Mouse (Mus musculus) limb, embryonic 15.5 days (tissue): ENCODE results near the gene Nrg3. TPM values are rescaled to one million over a fixed set of nuclear protein-coding genes. Genes with fewer than 3 reads are reported as not detected.
A peak's percentile ranks its signal among the peaks of the same experiment; 100 is the strongest.

Experiments used
- ATAC-seq: fragments of 200-750 bp; cut with Nextera tagmentation; 2 replicates; pipeline ENCODE4 v1.8.0; 2017; ENCODE audit warnings: low read depth, moderate TSS enrichment; ENCODE audit not compliant: insufficient number of reproducible peaks, low FRiP score, low TSS enrichment
- H3K27ac ChIP-seq: fragments of 300-500 bp; sonication (generic); 2 replicates; pipeline ENCODE4 v1.5.1; 2015; ENCODE audit warnings: moderate library complexity, mild to moderate bottlenecking, inconsistent platforms
- H3K27me3 ChIP-seq: fragments of 300-500 bp; sonication (generic); 2 replicates; pipeline ENCODE4 v1.6.1; 2015; ENCODE audit warnings: inconsistent platforms
- H3K36me3 ChIP-seq: fragments of 300-500 bp; sonication (generic); 2 replicates; pipeline ENCODE4 v1.6.1; 2015; ENCODE audit warnings: inconsistent platforms
- H3K4me1 ChIP-seq: fragments of 300-500 bp; sonication (generic); 2 replicates; pipeline ENCODE4 v1.6.1; 2015; ENCODE audit warnings: inconsistent platforms
- H3K4me2 ChIP-seq: fragments of 300-500 bp; sonication (generic); 2 replicates; pipeline ENCODE4 v1.6.1; 2015; ENCODE audit warnings: mild to moderate bottlenecking, inconsistent platforms
- H3K4me3 ChIP-seq: fragments of 300-500 bp; sonication (generic); 2 replicates; pipeline ENCODE4 v1.5.1; 2015; ENCODE audit warnings: mild to moderate bottlenecking, inconsistent platforms
- H3K9ac ChIP-seq: fragments of 300-500 bp; sonication (generic); 2 replicates; pipeline ENCODE4 v1.6.1; 2015; ENCODE audit warnings: inconsistent platforms
- H3K9me3 ChIP-seq: fragments of 300-500 bp; sonication (generic); 2 replicates; pipeline ENCODE4 v1.6.1; 2016; ENCODE audit warnings: inconsistent platforms
- WGBS: fragments of 180-500 bp; shearing (Covaris S2); methylation state at CpG from one replicate; pipeline ENCODE4 v1.1.7; 2015; 5-methylcytosine and 5-hydroxymethylcytosine counted together
- polyA plus RNA-seq: library from polyadenylated mRNA; unstranded; fragments of >200 nt; fragmentation: Nextera tagmentation; extraction: Ambion mirVana; gene quantifications from 2 replicates; pipeline ENCODE4 v1.2.1, GENCODE M21; 2015

The Nrg3 gene
- polyA plus RNA-seq, 1 experiment from 2014 or later, result 0.05 TPM

DNA sequence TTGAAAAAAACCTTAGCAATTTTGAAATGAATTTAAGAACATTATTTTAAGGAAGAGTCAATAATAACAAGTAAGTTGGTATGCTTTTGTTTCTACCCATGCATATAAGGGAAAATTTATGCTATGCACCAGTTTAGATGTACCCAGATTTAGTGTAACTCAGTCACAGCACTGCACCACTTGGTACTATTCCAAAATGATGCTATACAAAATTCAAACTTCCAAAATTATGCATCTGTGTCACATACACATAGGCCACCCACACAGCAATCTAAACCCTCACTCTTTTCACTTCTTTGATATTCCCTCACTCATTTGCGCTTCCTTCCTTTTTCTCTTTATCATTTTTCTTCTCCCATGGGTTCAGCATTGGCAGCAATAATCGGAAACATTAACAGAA lies 116.6 kb downstream of the Nrg3 start:
- no peaks in the 10 kb centered on the region for H3K36me3 ChIP-seq
- ATAC-seq, result no peak

DNA sequence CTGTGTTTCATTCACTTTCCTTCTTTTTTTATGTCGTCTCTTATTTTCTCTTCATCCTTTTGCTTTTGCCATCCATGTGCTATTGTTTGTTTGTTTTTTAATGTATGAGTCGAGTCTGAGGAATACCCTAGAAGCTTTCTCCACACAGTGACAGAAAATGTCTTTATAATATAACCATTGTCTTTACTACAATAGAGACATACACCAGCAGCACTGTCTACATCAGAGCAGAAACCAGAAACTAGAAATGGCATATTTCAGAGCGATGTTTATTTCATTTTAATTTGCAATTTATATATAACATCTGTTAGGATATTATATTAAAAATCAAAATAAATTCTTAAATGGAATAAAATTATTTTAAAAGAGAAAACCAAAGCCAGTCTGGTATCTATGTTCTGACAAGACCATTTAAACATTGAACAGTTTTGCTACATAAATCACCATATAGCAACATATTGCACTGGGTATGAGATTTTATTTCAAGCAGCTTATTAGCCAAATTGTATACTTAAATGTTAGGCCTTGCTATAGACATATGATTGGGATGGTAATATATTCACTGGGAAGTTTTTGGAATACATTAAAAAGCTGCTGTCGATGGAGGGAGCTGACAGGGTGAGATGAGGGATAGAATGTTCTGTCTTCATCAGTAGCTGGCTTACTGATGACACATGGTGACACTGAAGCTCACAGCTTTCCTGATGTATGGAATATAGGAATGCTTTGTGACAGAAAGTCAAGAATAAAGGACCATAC lies 120.7 kb downstream of the Nrg3 start:
- 78% methylated on average over 4 of the region's 4 CpGs for WGBS

More for the DNA sequence above, 116.6 kb downstream of the Nrg3 start:
- H3K4me2 ChIP-seq, result no peak overlapping the region
- no peak overlapping the region for H3K4me3 ChIP-seq
- no peak overlapping the region for H3K9ac ChIP-seq
- no peaks in the 10 kb centered on the region for H3K4me1 ChIP-seq
- no peak overlapping the region for H3K27ac ChIP-seq
- H3K27me3 ChIP-seq, result no peaks in the 10 kb centered on the region
- no peaks in the 10 kb centered on the region for H3K9me3 ChIP-seq
- WGBS, result 81% methylated on average over 2 of the region's 2 CpGs

GRCm38 (mm10) chr14:39317424-39318110 lies 155.3 kb downstream of the Nrg3 start:
- Histone ChIP-seq H3K36me3 (no peaks in the 10 kb centered on the region), H3K27me3 (no peaks in the 10 kb centered on the region), H3K27ac (no peak overlapping the region), H3K4me3 (no peak overlapping the region), H3K4me2 (no peak overlapping the region), H3K9ac (no peak overlapping the region), H3K4me1 (no peaks in the 10 kb centered on the region), H3K9me3 (no peaks in the 10 kb centered on the region)
- 68% methylated on average over 4 of the region's 4 CpGs for WGBS
- no peak for ATAC-seq

More for the DNA sequence above, 120.7 kb downstream of the Nrg3 start:
- Histone ChIP-seq H3K36me3 (no peaks in the 10 kb centered on the region), H3K9ac (no peak overlapping the region), H3K4me2 (no peak overlapping the region), H3K27ac (no peak overlapping the region), H3K4me1 (no peaks in the 10 kb centered on the region), H3K4me3 (no peak overlapping the region), H3K9me3 (no peaks in the 10 kb centered on the region), H3K27me3 (no peaks in the 10 kb centered on the region)
- ATAC-seq, result no peak

DNA sequence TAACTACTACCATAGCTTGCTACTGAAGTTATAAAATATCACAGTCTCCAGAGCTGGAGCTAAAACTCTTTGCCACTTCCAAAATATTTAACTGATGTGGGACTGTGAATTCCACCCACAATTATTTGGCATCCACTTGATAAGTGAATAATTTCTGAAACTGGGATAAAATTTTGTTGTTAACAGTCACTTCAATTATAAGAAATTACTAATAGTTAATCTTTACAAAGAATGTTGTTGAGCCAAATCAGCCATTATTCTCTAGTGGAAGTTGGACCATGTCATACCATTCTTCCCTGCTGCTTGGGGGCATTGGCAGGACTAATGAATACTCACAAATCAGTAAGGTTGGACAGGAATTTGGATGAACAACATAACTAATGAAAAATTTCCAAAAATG lies 158.8 kb downstream of the Nrg3 start:
- Histone ChIP-seq H3K36me3 (no peaks in the 10 kb centered on the region), H3K9ac (no peak overlapping the region), H3K27me3 (no peaks in the 10 kb centered on the region), H3K4me3 (no peak overlapping the region), H3K27ac (no peak overlapping the region), H3K4me2 (no peak overlapping the region), H3K4me1 (no peaks in the 10 kb centered on the region), H3K9me3 (no peaks in the 10 kb centered on the region)
- ATAC-seq, result no peak

DNA sequence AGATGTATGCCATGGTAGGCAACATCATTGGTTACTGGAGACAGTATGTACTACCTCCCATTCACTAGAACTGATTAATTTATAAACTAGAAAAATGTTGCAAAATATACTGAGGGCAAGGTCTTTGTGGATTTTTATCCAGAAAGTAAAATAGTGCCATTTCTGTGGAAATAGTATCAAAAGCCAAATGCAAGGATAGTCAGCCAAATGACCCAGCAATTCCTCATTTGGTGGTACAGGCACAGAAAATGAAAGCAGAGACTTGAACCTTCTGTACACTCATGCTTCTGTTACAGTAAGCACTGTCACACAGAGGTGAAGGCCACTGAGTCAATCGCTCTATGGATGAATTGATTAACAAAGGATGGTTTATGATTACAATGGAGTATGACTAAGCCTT lies 207.8 kb downstream of the Nrg3 start:
- Histone ChIP-seq H3K4me2 (no peak overlapping the region), H3K36me3 (no peaks in the 10 kb centered on the region), H3K4me3 (no peak overlapping the region), H3K4me1 (no peaks in the 10 kb centered on the region), H3K27ac (no peak overlapping the region), H3K27me3 (no peaks in the 10 kb centered on the region), H3K9ac (no peak overlapping the region), H3K9me3 (no peaks in the 10 kb centered on the region)
- WGBS, result 88% methylated on average over 1 of the region's 1 CpGs
- no peak for ATAC-seq

DNA sequence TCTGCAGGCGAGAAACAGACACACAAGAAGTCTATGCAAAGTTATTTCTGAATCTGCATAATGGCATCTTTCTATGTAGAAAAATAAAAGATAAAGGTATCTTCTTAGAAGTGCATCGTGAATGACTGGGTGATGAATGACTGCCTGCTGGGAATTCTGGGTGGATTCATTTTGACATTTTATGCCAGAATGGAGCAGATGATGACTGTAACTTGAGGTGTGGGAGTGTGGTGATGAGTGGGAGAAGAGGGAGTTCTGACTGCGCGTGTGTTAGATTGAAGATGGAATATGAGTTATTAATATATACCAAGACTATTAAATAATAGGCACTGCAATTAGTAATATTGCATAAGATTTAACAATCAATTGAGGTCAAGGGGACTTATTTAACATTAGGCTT lies 208.5 kb downstream of the Nrg3 start:
- Histone ChIP-seq H3K4me3 (no peak overlapping the region), H3K36me3 (no peaks in the 10 kb centered on the region), H3K27me3 (no peaks in the 10 kb centered on the region), H3K4me1 (no peaks in the 10 kb centered on the region), H3K27ac (no peak overlapping the region), H3K4me2 (no peak overlapping the region), H3K9me3 (no peaks in the 10 kb centered on the region), H3K9ac (no peak overlapping the region)
- ATAC-seq, result no peak
- WGBS, result 88% methylated on average over 4 of the region's 4 CpGs

- no peaks in the 10 kb centered on the region for H3K36me3 ChIP-seq
- H3K4me1 ChIP-seq, result no peaks in the 10 kb centered on the region
- H3K27me3 ChIP-seq, result no peaks in the 10 kb centered on the region
- H3K27ac ChIP-seq, result no peak overlapping the region
- no peaks in the 10 kb centered on the region for H3K9me3 ChIP-seq
- no peak overlapping the region for H3K4me3 ChIP-seq
- no peak for ATAC-seq
- H3K4me2 ChIP-seq, result no peak overlapping the region
- H3K9ac ChIP-seq, result no peak overlapping the region
- WGBS, result 75% methylated on average over 1 of the region's 1 CpGs
Observed at GRCm38 (mm10) chr14:39261016-39261415, 211.9 kb downstream of the Nrg3 start.

DNA sequence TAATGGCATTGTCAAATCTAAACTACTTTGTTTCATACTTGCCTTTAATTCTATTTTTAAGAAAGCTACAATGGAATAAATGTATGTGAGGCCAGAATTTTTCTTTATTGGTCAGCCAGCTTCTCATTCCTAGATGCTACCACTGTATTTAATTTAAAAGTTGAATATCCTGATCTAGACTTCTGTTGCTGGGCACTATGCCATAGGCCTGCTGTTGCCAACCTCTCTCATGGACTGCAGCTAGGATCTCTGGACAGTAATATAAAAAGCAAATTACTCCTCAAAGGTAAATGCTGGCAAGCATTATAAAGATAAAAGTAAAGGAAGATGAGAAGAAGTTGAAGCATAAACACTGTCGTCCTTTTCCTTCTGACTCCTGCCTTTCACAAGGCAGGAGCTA lies 217.5 kb downstream of the Nrg3 start:
- Histone ChIP-seq H3K4me3 (no peak overlapping the region), H3K4me1 (no peaks in the 10 kb centered on the region), H3K27me3 (no peaks in the 10 kb centered on the region), H3K27ac (no peak overlapping the region), H3K4me2 (no peak overlapping the region), H3K9ac (no peak overlapping the region), H3K36me3 (no peaks in the 10 kb centered on the region), H3K9me3 (no peaks in the 10 kb centered on the region)
- 47% methylated on average over 1 of the region's 1 CpGs for WGBS
- no peak for ATAC-seq

- 67% methylated on average over 2 of the region's 2 CpGs for WGBS
- no peak for ATAC-seq
Observed at GRCm38 (mm10) chr14:39240267-39240666, 232.6 kb downstream of the Nrg3 start.

DNA sequence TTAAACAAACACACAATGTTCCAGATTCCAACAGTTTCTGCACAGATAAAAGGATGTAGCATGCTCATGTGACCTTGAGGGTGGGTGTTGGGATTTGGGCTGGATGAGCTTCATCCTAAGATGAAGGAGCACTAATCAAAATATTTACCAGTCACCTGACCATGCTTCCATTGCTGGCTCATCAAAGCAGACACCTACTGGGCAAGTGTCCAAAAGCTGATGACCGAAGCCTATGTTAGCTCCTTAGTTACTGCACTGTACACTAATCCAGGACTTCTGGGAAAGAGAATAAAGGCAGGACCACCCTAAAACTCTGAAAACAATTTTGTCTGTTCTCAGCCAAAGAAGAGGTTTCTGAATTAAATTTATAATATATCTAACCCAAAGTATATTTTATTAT lies 261.4 kb downstream of the Nrg3 start:
- H3K27ac ChIP-seq, result no peak overlapping the region
- no peaks in the 10 kb centered on the region for H3K36me3 ChIP-seq
- H3K27me3 ChIP-seq, result no peaks in the 10 kb centered on the region
- H3K9ac ChIP-seq, result no peak overlapping the region
- H3K4me2 ChIP-seq, result no peak overlapping the region
- no peak for ATAC-seq
- no peaks in the 10 kb centered on the region for H3K9me3 ChIP-seq
- no peak overlapping the region for H3K4me3 ChIP-seq
- 78% methylated on average over 1 of the region's 1 CpGs for WGBS
- no peaks in the 10 kb centered on the region for H3K4me1 ChIP-seq

More at GRCm38 (mm10) chr14:39240267-39240666, 232.6 kb downstream of the Nrg3 start:
- no peak overlapping the region for H3K4me3 ChIP-seq
- H3K27me3 ChIP-seq, result no peaks in the 10 kb centered on the region
- no peaks in the 10 kb centered on the region for H3K4me1 ChIP-seq
- H3K4me2 ChIP-seq, result no peak overlapping the region
- H3K36me3 ChIP-seq, result no peaks in the 10 kb centered on the region
- no peak overlapping the region for H3K9ac ChIP-seq
- no peaks in the 10 kb centered on the region for H3K9me3 ChIP-seq
- no peak overlapping the region for H3K27ac ChIP-seq

DNA sequence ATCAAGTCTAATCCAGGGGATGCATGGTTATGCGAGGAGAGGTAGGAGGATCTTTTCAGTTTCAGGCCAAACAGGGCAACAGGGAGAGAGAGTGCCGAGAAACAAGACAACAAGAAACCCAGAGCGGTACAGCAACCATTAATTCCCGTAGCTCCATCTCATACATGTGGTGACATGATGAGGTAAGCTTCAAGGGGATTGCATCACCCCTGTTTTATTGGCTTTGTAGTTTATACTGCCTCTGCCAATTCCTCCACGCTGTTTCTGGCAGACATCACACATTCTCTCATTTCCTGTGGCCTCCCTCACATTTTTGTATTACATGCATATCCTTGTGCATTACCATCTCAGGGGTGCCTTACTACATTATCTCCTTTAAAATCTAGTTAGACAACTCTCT lies 280.9 kb downstream of the Nrg3 start:
- H3K9ac ChIP-seq, result no peak overlapping the region
- H3K4me2 ChIP-seq, result no peak overlapping the region
- H3K9me3 ChIP-seq, result no peaks in the 10 kb centered on the region
- ATAC-seq, result 0 out of 2 replicates have a peak, but pooled peaks have one; percentile 30
- H3K27me3 ChIP-seq, result no peaks in the 10 kb centered on the region
- 61% methylated on average over 5 of the region's 5 CpGs for WGBS
- H3K4me1 ChIP-seq, result no peaks in the 10 kb centered on the region
- no peak overlapping the region for H3K4me3 ChIP-seq
- H3K36me3 ChIP-seq, result no peaks in the 10 kb centered on the region
- H3K27ac ChIP-seq, result no peak overlapping the region

DNA sequence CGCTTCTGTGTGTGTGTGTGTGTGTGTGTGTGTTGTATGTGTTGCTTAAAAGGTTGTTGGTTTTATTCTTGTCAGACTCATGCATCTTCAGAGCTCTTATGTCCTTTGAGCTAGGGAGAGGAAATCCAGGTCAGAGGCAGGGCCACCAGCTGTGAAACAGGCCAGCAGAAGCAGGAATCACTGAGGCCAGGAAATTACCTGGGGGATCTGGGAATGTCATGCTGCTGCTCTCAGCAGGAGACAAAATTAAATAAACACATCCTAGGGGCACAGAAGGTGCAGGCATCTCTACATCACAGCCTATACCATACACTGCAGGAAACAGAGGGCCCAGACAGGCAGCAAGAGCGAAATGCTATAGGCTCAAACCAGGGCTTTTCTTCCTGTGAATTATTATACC lies 299.2 kb downstream of the Nrg3 start:
- Histone ChIP-seq H3K4me3 (no peak overlapping the region), H3K4me1 (no peaks in the 10 kb centered on the region), H3K9me3 (no peaks in the 10 kb centered on the region), H3K27ac (no peak overlapping the region), H3K36me3 (no peaks in the 10 kb centered on the region), H3K27me3 (no peaks in the 10 kb centered on the region), H3K4me2 (no peak overlapping the region), H3K9ac (no peak overlapping the region)
- no peak for ATAC-seq
- WGBS, result 51% methylated on average over 2 of the region's 2 CpGs
